Mouse (Mus musculus) midbrain, embryonic 12.5 days (tissue): ENCODE data around the gene Dmap1. TPM values are rescaled to one million over a fixed set of nuclear protein-coding genes. Genes with fewer than 3 reads are reported as not detected.
A peak's percentile ranks its signal among the peaks of the same experiment; 100 is the strongest.

ENCODE experiments used
- ATAC-seq: fragments of 200-750 bp; cut with Nextera tagmentation; 2 replicates; pipeline ENCODE4 v1.8.0; 2017; ENCODE audit warnings: low read depth, moderate TSS enrichment, moderate library complexity; ENCODE audit not compliant: low FRiP score
- H3K27ac ChIP-seq: fragments of 300-500 bp; sonication (generic); replicated peaks from 2 replicates; pipeline ENCODE4 v1.5.1; 2016; ENCODE audit warnings: mild to moderate bottlenecking
- H3K27me3 ChIP-seq: fragments of 300-500 bp; sonication (generic); 2 replicates; pipeline ENCODE4 v1.6.1; 2016; ENCODE audit warnings: mild to moderate bottlenecking
- H3K36me3 ChIP-seq: fragments of 300-500 bp; sonication (generic); 2 replicates; pipeline ENCODE4 v1.6.1; 2016
- H3K4me1 ChIP-seq: fragments of 300-500 bp; sonication (generic); 2 replicates; pipeline ENCODE4 v1.6.1; 2016
- H3K4me2 ChIP-seq: fragments of 300-500 bp; sonication (generic); replicated peaks from 2 replicates; pipeline ENCODE4 v1.6.1; 2016; ENCODE audit warnings: mild to moderate bottlenecking, moderate library complexity
- H3K4me3 ChIP-seq: fragments of 300-500 bp; sonication (generic); 2 replicates; pipeline ENCODE4 v1.5.1; 2016; ENCODE audit warnings: mild to moderate bottlenecking
- H3K9ac ChIP-seq: fragments of 300-500 bp; sonication (generic); replicated peaks from 2 replicates; pipeline ENCODE4 v1.6.1; 2016; ENCODE audit warnings: mild to moderate bottlenecking, moderate library complexity
- H3K9me3 ChIP-seq: fragments of 300-500 bp; sonication (generic); 2 replicates; pipeline ENCODE4 v1.6.1; 2016; ENCODE audit warnings: mild to moderate bottlenecking
- WGBS: fragments of 180-500 bp; shearing (Covaris S2); methylation state at CpG from one replicate; pipeline ENCODE4 v1.1.7; 2016; 5-methylcytosine and 5-hydroxymethylcytosine counted together
- polyA plus RNA-seq: library from polyadenylated mRNA; unstranded; fragments of >200 nt; fragmentation: Nextera tagmentation; extraction: Ambion mirVana; gene quantifications from 2 replicates; pipeline ENCODE4 v1.2.1, GENCODE M21; 2016

The Dmap1 gene
- polyA plus RNA-seq, 1 experiment from 2014 or later = 72.1 TPM

GRCm38 (mm10) chr4:117636891-117637613 lies 45.0 kb downstream of the Dmap1 start:
- H3K9me3 ChIP-seq = 0 out of 2 replicates have a peak, but pooled peaks cover 4% of the 10 kb centered on the region
- peak overlapping the region; percentile 8 for H3K9ac ChIP-seq
- ATAC-seq = no peak
- H3K4me1 ChIP-seq = peaks cover 26% of the 10 kb centered on the region
- peaks cover 4% of the 10 kb centered on the region for H3K36me3 ChIP-seq
- H3K27ac ChIP-seq = peak overlapping the region; percentile 35
- H3K4me3 ChIP-seq = no peak overlapping the region
- peaks cover 25% of the 10 kb centered on the region for H3K27me3 ChIP-seq
- H3K4me2 ChIP-seq = no peak overlapping the region
- WGBS = 24% methylated on average over 22 of the region's 22 CpGs

GRCm38 (mm10) chr4:117636152-117636551 lies 45.9 kb downstream of the Dmap1 start:
- H3K4me3 ChIP-seq = no peak overlapping the region
- ATAC-seq = no peak
- WGBS = 78% methylated on average over 4 of the region's 4 CpGs
- H3K9me3 ChIP-seq = 0 out of 2 replicates have a peak, but pooled peaks cover 4% of the 10 kb centered on the region
- peaks cover 26% of the 10 kb centered on the region for H3K4me1 ChIP-seq
- no peak overlapping the region for H3K4me2 ChIP-seq
- H3K36me3 ChIP-seq = peaks cover 4% of the 10 kb centered on the region
- H3K9ac ChIP-seq = no peak overlapping the region; the same call in 1 of the 2 replicates
- H3K27me3 ChIP-seq = peaks cover 17% of the 10 kb centered on the region; the same call in 1 of the 2 replicates
- H3K27ac ChIP-seq = no peak overlapping the region

GRCm38 (mm10) chr4:117634642-117635041 lies 47.4 kb downstream of the Dmap1 start:
- no peak for ATAC-seq
- Histone ChIP-seq H3K9ac (no peak overlapping the region), H3K4me3 (no peak overlapping the region), H3K27me3 (peaks cover 16% of the 10 kb centered on the region; the same call in 1 of the 2 replicates), H3K36me3 (peaks cover 4% of the 10 kb centered on the region), H3K9me3 (0 out of 2 replicates have a peak, but pooled peaks cover 4% of the 10 kb centered on the region), H3K4me2 (no peak overlapping the region), H3K4me1 (peaks cover 26% of the 10 kb centered on the region), H3K27ac (no peak overlapping the region; the same call in 1 of the 2 replicates)
- WGBS = 92% methylated on average over 7 of the region's 7 CpGs

- 0 out of 2 replicates have a peak, but pooled peaks cover 4% of the 10 kb centered on the region for H3K9me3 ChIP-seq
- peaks cover 13% of the 10 kb centered on the region; the same call in 1 of the 2 replicates for H3K27me3 ChIP-seq
- ATAC-seq = no peak
- H3K36me3 ChIP-seq = peaks cover 4% of the 10 kb centered on the region
- peaks cover 26% of the 10 kb centered on the region for H3K4me1 ChIP-seq
- WGBS = 75% methylated on average over 5 of the region's 5 CpGs
- no peak overlapping the region for H3K27ac ChIP-seq
- H3K4me3 ChIP-seq = no peak overlapping the region
- H3K4me2 ChIP-seq = no peak overlapping the region
- no peak overlapping the region for H3K9ac ChIP-seq
These were observed 48.5 kb downstream of the Dmap1 start for GRCm38 (mm10) chr4:117633527-117633926.

GRCm38 (mm10) chr4:117630053-117630670 lies 51.9 kb downstream of the Dmap1 start:
- Histone ChIP-seq H3K27ac (peak overlapping the region; percentile 46; the same call in 1 of the 2 replicates), H3K9me3 (0 out of 2 replicates have a peak, but pooled peaks cover 4% of the 10 kb centered on the region), H3K36me3 (peaks cover 4% of the 10 kb centered on the region), H3K4me2 (no peak overlapping the region), H3K9ac (no peak overlapping the region), H3K4me1 (0 out of 2 replicates have a peak, but pooled peaks cover 3% of the 10 kb centered on the region), H3K27me3 (no peaks in the 10 kb centered on the region), H3K4me3 (no peak overlapping the region)
- 83% methylated on average over 6 of the region's 6 CpGs for WGBS
- no peak for ATAC-seq

- H3K9me3 ChIP-seq = 0 out of 2 replicates have a peak, but pooled peaks cover 4% of the 10 kb centered on the region
- H3K9ac ChIP-seq = no peak overlapping the region
- no peak overlapping the region for H3K27ac ChIP-seq
- ATAC-seq = no peak
- no peak overlapping the region for H3K4me2 ChIP-seq
- WGBS = 61% methylated on average over 1 of the region's 1 CpGs
- peaks cover 8% of the 10 kb centered on the region for H3K36me3 ChIP-seq
- H3K4me3 ChIP-seq = no peak overlapping the region
- H3K27me3 ChIP-seq = no peaks in the 10 kb centered on the region
- H3K4me1 ChIP-seq = 0 out of 2 replicates have a peak, but pooled peaks cover 3% of the 10 kb centered on the region
These were observed 53.6 kb downstream of the Dmap1 start for GRCm38 (mm10) chr4:117628464-117628863.

Other genes with a start within 250 kb of the Dmap1 start
- 108 and 118 TPM in 2 replicates for gene Rnf220, start 185.2 kb downstream of the Dmap1 start, polyA plus RNA-seq
- 148 and 165 TPM in 2 replicates for gene Eri3, start 131.9 kb downstream of the Dmap1 start, polyA plus RNA-seq
- not detected in 2 replicates for gene Gm12845, start 42.1 kb upstream of the Dmap1 start, polyA plus RNA-seq
- gene Klf17, start 83.4 kb upstream of the Dmap1 start, polyA plus RNA-seq = not detected in 2 replicates
- gene Slc6a9, start 152.2 kb upstream of the Dmap1 start, polyA plus RNA-seq = 10.4 and 12.4 TPM in 2 replicates
- 2.2 and 2.4 TPM in 2 replicates for gene Ccdc24, start 190.3 kb upstream of the Dmap1 start, polyA plus RNA-seq
- gene B4galt2, start 201.2 kb upstream of the Dmap1 start, polyA plus RNA-seq = 39.7 and 44.2 TPM in 2 replicates
- gene Atp6v0b, start 205.1 kb upstream of the Dmap1 start, polyA plus RNA-seq = 256 and 264 TPM in 2 replicates
- gene Dph2, start 209.8 kb upstream of the Dmap1 start, polyA plus RNA-seq = 23.4 and 27.3 TPM in 2 replicates
- 66.2 and 68.9 TPM in 2 replicates for gene Ipo13, start 232.7 kb upstream of the Dmap1 start, polyA plus RNA-seq
- 0.41 and 0.42 TPM in 2 replicates for gene Artn, start 247.5 kb upstream of the Dmap1 start, polyA plus RNA-seq